Mouse (Mus musculus): ENCODE measurements around the gene Bckdk. TPM values are rescaled to one million over a fixed set of nuclear protein-coding genes. Genes with fewer than 3 reads are reported as not detected.
A peak's percentile ranks its signal among the peaks of the same experiment; 100 is the strongest.
"Not testable (repeated sequence)": the region's sequence is repeated elsewhere in the genome, so short reads cannot be mapped to it uniquely, and the experiment has no call there.

Gene Bckdk
- total and polyA plus RNA-seq, 3 experiments, result 122 to 164 (median 138) TPM

DNA sequence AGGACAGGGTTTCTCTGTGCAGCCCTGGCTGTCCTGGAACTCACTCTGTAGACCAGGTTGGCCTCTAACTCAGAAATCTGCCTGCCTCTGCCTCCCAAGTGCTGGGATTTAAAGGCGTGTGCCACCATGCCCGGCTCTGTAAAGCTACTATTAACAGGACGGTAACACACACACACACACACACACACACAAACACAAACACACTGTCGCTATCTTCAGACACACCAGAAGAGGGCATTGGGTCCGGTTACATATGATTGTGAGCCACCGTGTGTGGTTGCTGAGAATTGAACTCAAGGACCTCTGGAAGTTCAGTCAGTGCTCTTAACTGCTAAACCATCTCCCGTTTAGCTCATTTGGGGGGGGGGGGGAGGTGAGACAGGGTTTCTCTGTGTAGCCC, 8.0 kb upstream of the Bckdk start:
- not testable (repeated sequence) for DNase-seq

DNA sequence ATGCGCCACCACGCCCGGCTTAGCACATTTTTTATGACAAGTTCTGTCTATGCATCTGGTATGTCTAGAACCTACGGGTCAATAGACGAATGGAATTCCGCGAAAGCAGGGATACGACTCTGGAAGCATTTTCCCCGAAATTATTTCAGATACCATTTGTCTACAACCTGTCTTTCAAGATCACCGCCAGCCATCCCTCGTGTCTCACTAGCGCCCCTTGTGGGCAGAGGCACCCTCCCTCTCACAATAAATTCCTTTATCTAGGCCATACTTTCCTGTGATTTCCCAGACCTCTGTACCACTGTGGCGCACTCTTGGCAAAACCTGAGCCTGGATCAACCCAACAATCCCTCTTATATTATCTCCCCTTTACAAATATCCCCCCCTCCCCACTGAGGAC, 7.5 kb upstream of the Bckdk start:
- peak; percentile 49 for DNase-seq

DNA sequence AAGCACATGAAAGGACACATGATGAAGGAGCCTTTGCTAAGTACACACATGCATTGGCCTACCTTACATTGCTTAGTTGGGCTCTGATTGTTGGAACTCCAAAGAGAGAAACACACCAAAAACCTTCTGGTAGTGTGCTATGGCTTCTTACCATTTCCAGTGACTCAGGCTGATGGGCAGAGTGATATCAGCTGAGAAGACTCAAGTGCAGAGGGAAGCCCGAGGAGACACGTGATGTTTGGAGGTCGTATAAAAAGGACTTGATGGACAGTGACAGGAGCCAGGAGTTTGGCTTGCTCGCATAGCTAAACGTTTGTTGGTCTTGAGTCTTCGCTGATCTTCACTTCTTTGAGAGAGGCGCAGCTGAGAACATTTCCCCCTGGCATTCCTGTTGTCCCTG, 6.3 kb upstream of the Bckdk start:
- DNase-seq, result no peak

DNA sequence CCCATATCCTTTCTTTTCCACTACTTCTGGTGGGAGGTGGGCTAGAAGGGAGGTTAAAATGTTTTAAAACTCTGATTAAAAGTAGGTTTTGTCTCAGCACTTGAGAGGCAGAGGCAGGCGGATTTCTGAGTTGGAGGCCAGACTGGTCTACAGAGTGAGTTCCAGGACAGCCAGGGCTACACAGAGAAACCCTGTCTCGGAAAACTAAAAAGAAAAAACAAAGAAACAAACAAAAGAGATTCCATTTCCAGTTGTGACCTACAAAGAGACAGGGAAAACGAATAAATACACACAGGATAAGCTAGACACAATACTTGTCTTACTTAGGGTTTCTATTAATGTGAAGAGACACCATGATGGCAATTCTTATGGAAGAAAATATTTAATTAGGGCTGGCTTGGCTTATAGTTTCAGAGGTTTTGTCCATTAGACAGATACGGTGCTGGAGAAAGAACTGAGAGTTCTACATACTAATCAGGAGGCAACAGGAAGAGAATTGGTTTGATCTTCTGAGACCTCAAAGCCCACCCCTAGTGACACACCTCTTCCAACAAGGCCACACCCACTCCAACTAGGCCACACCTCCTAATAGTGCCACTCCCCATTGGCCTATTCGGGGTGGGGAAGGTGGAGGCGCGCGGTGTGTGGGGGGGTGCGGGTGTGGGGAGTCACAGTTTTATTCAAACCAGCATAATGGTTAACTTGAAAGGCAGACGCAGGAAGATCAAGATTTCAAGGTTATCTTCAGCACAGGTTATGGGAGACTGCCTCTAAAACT, 5.5 kb upstream of the Bckdk start:
- DNase-seq, result no peak

DNA sequence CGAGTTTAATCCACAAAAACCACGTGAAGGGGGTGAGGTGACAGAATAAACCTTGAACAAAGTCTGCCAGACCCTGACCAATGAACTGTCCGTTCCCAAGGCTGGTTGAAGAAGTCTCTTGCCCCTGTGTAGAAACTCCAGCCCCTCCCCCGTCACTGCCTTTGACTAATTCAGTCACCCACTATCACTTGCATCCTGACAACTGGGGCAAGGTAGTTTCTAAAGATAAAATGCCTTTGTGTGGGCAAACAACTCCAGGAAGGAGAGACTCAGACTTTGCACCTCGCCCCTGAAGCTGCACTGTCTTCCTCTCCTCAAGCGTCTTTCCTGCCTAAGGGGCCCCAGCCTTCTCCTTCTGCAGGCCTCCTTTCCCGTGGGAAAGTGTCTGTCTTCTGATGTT, 3.9 kb upstream of the Bckdk start:
- DNase-seq, result no peak

DNA sequence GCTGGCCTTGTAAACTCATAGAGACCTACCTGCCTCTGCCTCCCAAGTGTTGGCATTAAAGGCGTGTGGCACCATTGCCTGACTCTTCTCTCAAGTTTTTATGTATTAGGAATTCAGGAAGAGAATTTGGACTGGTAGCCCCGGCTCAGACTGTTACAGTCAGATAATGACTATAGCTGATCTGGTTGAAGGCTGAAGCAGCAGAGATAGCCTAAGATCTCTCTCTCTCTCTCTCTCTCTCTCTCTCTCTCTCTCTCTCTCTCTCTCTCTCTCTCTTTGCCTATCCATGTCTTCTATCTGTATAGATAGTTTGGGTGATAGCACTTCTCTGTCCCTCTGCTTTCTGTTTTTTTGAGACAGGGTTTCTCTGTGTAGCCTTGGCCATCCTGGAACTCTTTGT, 2.1 kb upstream of the Bckdk start:
- DNase-seq, result no peak

DNA sequence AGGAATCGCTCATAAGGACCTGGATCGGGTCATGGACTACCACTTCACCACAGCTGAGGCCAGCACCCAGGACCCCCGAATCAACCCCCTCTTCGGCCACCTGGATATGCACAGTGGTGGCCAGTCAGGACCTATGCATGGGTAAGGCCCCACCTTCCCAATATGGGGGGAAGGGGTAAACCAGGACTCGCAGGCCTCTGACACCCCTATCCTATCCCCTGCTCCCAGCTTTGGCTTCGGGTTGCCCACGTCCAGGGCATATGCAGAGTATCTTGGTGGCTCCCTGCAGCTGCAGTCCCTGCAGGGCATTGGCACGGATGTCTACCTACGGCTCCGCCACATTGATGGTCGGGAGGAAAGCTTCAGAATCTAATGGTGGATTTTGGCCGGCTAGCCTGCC, 4.1 kb downstream of the Bckdk start:
- DNase-seq, result no peak

DNA sequence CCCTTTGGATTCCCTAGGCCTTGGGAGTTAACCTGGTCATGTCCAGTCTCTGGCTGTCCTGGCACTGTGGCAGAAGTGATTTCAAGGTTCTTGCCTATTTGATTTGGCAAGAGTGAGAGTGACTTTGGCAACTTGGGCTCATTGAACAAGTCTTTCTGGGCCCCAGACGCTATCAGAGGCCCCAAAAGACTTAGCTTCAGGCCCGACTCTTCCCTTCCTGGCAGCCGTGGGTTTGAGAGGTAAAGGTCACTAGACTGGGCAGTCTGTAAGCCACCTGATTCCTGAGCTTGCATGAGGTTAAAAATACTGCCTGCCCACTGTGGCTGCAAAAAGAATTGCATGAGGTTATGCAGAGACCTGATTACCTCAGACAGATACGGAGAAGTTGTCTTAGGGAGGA, 4.8 kb downstream of the Bckdk start:
- DNase-seq, result no peak

DNA sequence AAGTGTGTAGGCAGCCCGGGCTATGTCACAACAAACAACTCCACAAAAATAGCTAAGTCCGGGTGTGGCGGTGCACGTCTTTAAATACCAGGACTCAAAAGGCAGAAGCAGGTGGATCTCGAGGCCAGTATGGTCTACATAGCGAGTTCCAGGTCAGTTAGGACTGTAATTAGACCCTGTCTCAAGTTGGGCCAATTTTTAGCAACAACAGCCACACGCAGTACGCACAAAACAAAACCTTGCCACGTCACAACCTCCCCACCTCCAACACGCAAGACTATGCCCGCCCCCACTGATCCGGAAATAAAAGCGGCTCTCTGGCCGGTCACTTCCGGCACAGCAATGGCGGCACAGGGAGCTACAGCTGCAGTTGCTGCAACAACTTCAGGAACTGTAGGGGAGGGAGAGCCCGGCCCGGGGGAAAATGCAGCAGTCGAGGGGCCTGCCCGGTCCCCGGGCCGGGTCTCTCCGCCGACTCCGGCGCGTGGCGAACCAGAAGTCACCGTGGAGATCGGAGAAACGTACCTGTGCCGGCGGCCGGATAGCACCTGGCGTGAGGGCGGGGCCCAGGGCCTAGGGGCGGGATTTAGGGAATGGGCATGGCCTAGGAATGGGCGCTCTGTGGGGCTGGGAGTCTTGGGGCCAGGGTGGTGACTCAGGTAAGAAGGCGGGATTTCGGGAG, 8.4 kb downstream of the Bckdk start, which contains the start of gene Kat8:
TSS of gene Kat8 (plus strand) at position 327 of the 682 bp plus-strand sequence.
- peak; percentile 93 for DNase-seq

DNA sequence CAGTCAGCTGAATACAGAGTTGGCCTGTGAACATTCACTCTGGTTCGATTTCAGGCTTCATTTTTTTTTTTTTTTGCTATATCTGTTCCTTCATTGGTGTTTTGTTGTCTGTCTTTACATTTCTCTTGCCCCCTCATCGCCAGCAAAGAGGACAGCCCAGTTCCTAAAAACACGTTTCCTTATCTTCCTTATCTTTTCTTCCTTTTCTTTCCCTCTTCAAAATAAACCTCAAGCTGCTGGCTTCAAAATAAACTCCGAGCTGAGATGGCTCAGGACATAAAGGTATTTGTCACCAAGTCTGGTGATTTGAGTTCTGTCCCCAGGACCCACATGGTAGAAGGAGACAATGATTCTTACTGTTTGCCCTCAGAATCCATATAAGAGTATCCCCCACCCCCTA, 9.1 kb downstream of the Bckdk start:
- no peak for DNase-seq

DNA sequence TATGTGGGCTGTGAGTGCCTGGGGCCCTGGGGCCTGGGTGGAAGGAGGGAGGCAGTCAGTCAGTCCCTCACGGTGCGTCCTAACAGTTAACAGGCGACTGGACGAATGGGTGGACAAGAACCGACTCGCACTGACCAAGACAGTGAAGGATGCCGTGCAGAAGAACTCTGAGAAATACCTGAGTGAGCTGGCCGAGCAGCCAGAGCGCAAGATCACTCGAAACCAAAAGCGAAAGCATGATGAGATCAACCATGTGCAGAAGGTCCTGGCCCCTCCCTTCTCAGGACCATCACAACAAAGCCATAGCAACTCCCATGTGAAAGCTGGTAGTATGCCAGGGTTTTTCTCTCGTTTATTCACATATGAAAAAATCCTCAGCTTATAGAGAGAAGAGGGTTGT, 11.4 kb downstream of the Bckdk start:
- DNase-seq, result no peak

DNA sequence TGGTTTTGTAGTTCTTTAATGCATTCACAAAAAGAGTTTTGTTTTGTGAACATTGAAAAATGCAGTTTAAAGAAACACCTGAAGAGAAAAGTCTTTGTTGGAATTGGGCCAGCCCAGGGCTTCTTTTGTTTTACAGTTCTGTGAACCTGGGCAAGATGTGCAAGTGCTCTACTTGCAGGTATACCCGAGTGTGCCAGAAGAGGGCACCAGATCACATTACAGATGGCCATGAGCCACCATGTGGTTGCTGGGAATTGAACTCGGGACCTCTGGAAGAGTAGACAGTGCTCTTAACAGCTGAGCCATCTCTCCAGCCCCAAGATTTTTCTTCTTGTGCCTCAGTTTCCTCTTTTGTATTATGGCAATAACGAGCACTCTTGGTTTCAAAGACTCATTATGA, 14.3 kb downstream of the Bckdk start:
- DNase-seq, result no peak

DNA sequence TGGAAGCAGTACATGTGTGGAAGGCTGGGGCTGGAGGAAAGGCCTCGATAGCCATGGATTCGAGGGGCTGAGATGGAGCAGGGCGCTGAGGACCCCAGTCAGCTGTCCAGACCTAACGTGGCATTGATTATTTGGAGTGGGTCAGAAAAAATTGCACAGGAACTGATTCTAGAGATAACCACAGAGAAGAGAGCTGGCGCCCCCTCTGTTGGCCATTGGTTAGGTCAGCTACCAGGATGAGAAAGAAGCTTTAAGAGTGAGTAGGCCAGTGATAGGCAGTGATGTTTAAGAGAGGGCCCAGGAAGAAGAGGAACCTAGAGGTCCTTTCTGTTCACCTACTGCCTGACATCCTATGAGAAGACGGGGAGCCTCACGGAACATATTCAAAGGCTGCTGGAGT, 15.4 kb downstream of the Bckdk start:
- no peak for DNase-seq

DNA sequence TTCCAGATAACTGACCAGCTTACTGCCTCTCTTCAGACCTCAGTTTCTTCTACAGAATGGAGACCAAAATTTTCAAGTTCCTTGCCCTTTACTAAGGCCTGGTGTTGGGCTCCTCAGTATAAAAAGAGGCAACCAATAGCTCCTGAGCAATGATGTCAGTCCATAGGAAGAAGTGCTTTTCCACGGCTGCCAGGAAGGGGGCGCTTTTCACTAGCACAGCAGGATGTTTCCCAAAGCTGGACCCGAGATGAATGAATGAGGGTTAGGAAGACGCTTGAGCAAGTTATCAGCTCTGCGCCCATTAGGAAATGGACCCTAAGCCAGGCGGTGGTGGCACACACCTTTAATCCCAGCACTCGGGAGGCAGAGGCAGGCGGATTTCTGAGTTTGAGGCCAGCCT, 17.6 kb downstream of the Bckdk start:
- DNase-seq, result no peak

DNA sequence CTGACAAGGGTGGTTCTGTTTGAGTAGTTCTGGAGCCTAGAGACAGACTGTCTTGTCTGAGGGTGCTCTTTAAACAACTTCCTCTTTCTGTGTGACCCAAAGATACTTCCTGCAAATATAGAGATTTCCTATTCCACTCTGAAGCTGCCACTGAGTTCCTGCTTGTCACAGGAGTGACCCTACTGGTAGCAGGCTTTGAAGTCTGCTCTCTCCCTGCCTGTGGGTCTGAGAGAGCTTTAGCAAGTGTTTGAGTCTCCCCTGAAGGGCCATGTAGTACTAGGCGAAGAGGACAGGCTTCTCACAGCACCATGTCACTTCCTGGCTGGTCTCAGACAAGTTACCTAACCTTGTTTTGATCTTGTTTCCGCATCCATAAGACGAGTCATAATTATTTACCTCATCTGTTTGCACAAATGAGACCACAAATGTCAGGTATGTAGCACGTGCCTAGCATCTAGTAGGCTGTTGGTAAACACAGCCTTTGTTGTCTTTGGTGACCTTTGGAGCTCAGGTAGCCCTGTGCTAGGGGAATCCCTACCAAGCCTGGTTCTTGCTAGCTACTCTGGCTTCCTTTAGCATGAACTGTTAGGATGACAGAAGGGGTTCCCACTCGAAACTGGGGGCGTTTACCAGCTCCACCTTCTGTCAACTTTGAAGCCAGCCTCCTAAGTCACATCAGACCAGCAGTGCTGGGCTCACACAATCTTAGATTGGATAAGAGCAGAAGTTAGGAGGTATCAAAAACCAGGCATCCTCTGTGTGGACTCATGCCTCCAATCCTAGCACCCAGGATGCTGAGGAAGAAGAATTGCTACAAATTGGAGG, 18.8 kb downstream of the Bckdk start:
- DNase-seq, result no peak

DNA sequence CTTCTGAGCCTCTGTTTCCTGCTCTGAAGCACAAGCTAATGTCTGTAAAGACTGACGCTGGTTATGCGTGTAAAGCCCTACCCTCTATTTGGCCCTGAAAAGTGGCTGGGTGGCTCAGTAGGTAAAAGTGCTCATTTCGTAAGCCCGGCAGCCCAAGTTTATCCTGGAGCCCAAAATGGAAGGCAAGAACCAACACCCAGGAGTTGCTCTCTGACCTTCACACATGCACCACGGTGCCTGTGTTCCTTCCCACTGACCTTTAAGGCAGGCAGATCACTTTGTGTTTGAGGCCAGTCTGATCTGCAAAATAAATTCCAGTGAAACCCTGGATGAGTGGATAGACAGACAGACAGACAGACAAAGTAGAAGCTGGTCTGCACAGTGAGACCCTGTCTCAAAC, 19.8 kb downstream of the Bckdk start:
- DNase-seq, result no peak

DNA sequence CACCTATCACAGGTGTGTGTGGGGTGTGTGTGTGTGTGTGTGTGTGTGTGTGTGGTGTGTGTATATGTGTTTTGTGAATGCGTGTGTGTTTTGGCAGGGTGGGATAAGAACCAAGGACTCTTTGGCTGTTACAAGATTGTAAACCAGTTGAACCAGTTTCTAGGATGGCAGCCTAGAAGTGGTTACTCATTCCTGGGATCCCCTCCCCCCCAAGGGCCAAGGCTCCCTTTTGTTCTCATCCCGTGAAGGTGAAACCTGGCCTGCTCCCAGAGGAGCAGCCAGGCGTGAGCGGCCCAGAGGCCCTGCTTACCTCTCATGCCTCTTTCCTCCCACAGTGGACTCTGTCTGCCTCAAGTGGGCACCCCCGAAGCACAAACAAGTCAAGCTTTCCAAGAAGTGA, 21.4 kb downstream of the Bckdk start:
- DNase-seq, result no peak

DNA sequence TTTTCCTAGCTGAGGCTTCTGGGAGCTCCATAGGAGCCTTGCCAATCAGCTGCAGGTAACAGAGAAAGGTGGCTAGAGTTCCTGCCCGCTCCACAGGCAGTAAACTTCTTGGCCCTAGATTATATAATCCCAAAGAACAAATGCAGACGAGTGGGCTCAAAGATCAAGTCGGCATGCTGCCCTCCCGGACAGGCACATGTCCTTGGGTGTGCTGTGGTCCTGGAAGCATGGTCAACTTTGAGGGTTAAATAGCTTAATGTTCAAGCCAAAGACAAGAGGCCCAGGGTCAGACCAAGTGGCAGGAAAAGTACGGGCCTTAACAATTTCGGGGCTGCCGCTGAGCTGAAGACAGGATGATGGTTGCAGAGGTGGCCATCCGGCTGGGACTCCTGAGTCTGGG, 22.2 kb downstream of the Bckdk start:
- DNase-seq, result no peak

DNA sequence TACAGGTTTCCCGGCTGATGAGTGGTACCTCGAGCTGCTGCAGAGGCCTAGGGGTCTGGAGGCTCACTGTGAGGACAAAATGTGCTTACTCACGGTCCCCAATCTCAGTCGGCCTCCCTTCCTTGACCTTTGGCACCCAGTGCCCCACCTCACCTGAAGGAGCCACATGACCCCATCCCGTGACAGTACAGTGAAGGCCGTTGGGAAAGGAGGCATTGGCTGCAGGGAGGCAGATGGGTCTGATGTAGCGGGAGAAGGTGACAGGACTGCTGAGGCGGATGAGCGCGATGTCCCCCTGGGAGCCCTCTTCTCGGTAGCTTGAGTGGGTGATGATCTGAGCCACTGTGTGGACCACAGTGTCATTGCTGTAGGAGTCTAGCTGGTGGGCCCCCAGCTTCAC, 23.0 kb downstream of the Bckdk start:
- DNase-seq, result no peak

DNA sequence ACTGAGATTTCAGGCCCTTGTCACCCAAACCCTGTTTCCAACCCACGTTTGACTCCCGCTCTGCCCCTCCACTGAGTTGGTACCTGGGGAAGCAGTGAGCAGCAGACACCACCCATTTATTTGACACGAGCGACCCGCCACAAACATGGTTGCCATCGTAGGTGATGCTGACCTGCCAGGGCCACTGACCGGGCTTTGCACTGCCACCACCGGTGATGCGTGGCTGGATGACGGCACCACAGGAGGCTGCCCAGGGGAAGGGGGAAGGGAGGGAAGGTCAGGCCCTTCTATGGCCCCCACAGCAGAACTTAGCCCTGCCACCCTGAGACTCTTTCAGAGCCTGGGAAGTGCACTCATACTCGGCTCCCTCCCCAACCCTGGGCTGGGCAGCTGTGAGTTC, 23.8 kb downstream of the Bckdk start:
- DNase-seq, result no peak

DNA sequence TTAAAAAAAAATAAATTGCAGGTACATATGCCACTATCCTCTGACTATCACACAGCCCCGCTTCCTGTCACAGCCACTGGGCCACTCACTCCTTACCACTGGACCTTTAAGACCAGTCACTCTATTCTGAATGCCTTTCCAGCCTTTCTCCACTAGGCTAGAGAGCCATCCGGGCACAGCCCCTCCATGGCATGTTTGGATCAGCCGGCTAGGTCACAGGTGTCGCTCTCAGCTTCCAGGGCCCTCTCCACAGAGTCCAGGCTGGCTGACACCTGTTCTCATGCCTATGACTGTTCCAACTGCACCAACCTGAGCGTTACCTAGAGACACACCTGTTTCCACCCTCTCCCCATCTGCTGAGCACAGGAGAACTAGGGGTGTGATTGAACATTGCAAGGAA, 24.7 kb downstream of the Bckdk start:
- no peak for DNase-seq

DNA sequence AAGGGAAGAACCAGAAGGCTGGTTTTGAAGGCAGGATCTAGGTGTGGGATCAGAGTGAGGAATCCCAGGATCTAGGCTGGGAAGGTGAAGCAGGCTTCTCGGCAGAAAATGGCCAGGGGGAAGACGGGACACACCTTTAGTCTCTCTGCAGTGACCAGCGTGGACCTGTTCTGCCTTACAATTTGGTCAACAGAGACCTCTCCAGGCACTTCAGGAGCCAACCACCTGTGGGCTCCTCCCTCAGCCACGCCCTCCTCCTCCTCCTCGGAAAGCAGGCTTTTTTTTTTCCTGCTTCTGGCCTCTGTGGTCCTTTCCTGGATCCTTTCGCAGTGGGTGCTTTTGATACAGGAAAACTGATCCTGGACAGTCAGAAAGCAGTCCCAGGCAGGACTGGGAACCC, 26.0 kb downstream of the Bckdk start, which contains the start of gene Prss8:
TSS of gene Prss8 (minus strand) at position 182 of the 400 bp plus-strand sequence.
- no peak for DNase-seq

DNA sequence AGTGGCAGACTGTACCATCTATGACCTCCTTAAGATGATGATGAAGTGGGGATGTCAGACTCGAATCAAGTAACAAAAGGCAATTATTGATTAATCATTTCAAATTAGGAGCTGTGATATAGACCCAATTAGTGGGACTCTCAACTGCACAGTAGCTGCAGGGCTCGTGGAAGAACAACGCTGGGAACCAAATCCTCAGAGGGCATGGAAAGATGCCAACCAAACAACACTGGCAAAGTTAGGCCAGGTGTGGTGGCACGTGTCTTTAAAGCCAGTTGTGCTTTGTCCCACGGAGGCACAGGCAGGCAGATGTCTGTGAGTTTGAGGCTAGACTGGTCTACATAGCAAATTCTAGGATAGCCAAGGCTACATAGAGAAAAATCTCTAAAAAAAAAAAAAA, 26.8 kb downstream of the Bckdk start:
- no peak for DNase-seq
